Mouse (Mus musculus): ENCODE data around the gene H2-Aa. TPM values are rescaled to one million over a fixed set of nuclear protein-coding genes. Genes with fewer than 3 reads are reported as not detected.

Gene H2-Aa
- total RNA-seq, 2 experiments from 2014 or later = 109 to 193 TPM

DNA sequence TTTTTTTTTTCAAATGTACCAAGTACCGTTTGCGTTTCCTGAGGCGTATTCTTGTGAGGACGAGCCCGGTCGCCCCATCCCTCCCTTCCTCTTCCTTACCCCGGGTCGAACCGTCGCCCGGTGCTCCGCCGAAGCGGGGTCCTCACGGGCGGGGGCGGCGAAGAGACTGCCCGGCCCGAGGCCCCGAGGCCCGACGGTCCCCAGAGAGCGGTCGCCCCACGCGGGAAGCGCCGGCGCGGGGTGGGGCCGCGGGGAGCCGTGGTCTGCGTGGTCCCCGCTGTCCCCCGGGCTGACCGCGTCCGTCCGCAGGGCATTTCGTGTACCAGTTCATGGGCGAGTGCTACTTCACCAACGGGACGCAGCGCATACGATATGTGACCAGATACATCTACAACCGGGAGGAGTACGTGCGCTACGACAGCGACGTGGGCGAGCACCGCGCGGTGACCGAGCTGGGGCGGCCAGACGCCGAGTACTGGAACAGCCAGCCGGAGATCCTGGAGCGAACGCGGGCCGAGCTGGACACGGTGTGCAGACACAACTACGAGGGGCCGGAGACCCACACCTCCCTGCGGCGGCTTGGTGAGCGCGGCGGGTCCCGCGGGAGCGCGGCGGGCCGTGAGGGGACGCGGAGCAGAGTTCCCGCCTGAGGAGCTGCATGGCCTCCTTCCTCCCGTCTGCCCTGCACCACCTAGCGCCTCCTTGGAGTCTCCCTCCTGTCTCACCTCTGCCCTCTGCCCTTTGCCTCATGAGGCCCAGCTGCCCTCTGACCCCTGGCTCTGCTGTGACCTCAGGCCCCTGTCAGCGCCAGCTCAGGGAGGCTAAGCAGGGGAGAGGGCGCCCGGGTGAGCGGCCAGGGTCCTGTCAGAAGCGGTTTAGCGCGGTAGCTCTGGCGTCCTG lies 22.9 kb downstream of the H2-Aa start:
- peak; percentile 29; the same call in 1 of the 2 replicates for ATAC-seq (ENCODE audit: poor library complexity, severe bottlenecking)

DNA sequence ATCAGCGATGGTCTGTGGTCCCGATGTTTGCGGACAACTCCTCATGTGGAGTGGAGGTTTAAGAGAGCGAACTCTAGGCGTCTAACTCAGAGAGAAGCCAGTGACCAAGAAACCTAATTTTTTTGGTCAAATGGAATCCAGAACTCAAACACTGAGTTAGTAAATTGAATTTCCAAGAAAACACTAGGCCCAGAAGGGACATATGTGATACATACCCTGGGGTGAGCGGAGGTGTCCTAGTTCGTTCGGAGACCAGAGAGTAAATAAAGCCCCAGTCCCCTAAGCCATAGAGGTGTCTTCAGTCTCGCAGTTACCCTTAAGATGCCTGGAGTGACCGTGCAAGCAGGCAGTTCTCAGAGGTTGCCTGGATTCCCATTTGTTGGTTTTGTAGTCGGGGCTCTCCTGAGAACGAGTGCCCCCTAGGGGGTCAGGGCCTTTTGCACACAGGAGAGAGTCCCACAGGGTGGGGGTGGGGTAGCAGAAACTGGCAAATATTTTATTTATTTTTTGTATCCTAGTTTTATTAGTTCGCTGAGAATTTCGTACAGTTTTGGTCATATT lies 23.7 kb downstream of the H2-Aa start:
- ATAC-seq (ENCODE audit: poor library complexity, severe bottlenecking) = no peak

DNA sequence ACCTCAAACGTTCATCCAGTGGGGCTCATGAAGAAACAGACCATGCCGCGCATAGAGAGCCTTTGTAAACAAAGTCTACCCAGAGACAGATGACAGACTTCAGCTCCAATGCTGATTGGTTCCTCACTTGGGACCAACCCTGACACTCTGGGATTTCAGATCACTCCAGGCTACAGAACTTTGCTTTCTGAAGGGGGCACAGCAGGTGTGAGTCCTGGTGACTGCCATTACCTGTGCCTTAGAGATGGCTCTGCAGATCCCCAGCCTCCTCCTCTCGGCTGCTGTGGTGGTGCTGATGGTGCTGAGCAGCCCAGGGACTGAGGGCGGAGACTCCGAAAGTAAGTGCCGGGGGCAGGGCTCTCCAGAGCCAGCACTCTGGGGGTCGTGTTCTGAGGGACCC lies 24.6 kb downstream of the H2-Aa start:
- ATAC-seq (ENCODE audit: poor library complexity, severe bottlenecking) = peak; percentile 90

DNA sequence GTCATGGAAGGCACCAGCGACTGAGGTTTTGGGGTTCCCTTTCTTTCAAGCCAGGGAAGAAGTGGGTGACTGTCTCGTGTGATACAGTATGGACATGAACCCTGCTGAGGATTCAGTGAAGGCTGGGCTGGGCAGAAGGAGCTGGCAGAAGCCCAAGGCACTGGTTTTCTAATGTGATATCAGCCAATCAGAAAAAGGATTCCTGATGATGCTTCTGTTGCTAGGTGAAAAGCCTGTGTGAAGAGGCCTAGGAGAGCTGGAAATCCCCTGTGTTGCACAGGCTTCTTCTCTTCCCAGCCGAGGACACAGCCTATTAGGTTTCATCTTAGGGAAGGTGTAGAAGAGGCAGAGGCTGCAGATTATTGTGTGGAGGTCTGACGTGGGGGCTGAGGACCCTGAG lies 26.1 kb downstream of the H2-Aa start:
- peak; percentile 16; the same call in 1 of the 2 replicates for ATAC-seq (ENCODE audit: poor library complexity, severe bottlenecking)

DNA sequence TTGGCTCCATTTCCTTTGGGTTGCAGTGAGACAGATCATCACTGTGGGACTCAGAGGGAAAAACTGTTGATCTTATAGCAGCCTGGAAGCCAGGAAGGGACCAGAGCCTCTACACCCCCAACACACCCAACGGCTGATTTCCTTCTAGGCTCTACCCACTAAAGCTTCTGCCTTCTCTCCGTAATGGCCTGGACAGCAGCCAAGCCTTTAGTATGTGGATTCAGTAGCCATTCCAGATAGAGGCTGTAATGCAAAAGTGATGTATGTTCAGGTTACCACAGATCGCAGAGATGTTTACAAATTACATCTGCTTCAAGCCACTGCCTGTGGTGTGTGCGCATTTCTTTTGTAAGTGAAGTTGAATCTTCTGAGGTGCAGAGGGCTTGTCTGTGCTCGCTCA lies 27.1 kb downstream of the H2-Aa start:
- no peak for ATAC-seq (ENCODE audit: poor library complexity, severe bottlenecking)

DNA sequence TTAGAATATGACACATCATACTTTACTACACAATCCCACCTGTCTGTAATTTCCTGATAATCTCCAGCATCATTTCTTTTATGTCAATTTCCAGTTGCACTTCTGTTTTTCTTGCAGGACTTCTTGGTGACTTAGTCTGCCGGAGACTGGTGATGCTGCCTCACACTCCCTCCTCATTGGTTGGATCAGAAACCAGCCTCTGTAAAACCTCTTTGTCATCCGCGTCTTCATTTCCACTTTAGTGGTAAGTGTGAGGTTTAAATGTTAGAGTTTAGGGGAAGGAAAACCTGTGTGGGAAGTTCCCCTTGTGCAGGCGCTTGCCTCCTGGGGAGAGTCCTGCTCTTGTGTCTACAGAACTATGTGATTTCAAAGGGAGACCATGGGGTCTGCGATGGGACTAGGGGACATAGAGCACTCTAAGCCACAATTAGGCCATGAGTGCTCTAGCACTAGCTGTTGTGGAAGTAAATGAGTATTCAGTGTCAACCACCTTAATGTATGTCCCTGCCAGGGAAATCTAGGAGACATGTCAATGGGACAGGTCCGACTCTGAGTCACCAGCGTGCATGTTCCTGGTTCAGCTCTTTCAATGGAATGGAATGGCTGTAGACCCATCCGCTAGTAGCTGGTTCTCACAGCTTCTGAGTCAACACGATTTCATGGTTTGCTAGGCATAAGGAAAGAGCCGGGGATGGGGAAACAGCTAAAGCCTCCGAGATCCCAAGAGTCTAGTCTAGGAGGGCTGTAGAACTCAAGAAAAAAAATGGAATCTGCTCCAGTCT lies 29.8 kb downstream of the H2-Aa start, which contains the start of gene H2-Ab1:
Gene H2-Ab1, plus strand, starts transcription at position 96 of the 782 bp plus-strand sequence.
- peak; percentile 97 for ATAC-seq (ENCODE audit: poor library complexity, severe bottlenecking)

DNA sequence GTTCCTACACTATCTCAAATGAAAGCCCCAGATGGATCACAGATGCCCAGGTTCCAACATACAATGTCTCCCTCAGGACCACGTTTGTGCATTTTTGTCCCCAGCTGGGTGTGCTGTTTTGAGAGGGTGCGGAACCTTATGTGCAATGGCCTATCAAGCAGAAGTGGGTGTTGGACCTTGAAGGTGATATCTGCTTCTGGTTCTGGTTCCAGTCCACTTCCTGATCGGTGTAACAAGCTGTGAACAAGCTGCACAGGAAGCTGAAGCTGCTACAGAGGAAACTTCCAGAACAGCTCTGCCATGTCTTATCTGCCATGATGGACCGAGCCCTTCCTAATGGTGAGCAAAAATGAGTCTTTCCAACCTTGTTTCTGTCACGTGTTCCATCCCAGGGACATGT lies 31.1 kb downstream of the H2-Aa start:
- ATAC-seq (ENCODE audit: poor library complexity, severe bottlenecking) = no peak

DNA sequence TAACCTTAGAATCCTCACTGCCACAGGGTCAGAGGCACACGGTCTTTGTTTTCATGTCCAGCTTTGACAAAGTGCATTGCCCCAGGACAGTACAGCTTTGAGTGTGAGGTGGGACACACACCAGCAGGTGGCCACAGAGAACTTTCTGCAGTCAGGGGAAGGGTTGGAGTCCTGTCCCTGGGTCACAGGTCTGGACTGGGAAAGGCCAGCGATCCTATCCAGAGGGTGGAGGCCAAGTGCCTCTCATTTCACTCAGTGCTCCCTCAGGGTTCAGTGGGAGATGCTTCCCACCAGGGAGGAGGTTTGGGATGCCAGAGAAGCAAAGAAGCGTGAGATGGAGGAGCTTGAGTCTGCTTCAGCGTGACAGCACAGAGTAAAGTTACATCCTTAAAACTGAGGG lies 36.0 kb downstream of the H2-Aa start:
- ATAC-seq (ENCODE audit: poor library complexity, severe bottlenecking) = no peak

DNA sequence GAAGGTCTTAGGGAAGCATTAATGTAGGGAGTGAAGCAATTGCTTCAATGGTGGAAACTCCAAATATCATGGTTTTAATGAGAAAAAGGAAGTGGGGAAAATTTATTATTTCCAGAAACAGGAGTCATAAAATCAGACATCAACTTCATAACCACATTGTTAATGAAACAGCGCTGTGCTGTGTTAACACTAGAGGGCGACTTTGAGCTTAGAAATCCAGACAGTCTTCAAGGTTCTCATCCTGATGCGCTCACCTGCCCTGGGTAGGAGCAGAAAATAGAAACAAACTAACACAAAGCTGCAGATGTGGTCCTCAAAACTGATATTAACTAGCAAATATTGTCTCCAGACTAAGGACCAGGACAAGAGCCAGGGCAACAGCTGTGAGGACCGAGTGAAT lies 37.7 kb downstream of the H2-Aa start:
- ATAC-seq (ENCODE audit: poor library complexity, severe bottlenecking) = peak; percentile 70

DNA sequence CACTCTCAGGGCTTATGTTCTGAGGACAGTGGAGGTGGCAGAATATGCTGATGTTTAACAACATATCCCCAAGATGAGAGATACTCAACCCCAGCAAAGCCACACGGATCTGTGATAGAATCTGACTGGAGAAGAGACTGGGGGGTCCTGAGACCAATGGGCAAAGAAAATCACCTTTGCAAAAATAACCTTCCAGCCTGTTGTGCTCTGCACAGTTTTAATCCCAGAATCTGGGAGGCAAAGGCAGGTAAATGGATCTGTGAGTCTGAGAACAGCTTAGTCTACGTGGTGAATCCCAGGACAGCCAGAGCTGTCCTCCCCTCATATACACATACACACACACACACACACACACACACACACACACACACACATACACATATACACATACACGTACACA lies 38.3 kb downstream of the H2-Aa start:
- ATAC-seq (ENCODE audit: poor library complexity, severe bottlenecking) = no peak

DNA sequence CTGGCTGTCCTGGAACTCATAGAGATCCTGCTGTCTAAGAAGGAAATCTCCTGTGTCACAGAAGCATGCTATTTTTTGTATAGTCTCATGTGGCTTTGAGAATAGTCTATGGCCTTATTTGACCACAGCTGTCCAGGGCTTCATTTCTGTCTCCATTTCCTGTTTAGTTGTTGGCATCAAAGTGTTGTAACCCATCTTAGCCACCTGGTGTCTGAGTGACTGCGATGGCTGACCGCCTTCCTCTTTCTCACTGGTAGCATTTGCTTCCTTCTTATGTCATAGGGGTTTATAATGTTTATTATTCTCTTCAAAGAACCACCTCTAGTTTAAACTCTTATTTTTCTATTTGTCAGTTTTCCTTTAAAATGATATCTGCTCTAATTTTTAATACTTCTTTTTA lies 38.9 kb downstream of the H2-Aa start:
- peak; percentile 95 for ATAC-seq (ENCODE audit: poor library complexity, severe bottlenecking)

DNA sequence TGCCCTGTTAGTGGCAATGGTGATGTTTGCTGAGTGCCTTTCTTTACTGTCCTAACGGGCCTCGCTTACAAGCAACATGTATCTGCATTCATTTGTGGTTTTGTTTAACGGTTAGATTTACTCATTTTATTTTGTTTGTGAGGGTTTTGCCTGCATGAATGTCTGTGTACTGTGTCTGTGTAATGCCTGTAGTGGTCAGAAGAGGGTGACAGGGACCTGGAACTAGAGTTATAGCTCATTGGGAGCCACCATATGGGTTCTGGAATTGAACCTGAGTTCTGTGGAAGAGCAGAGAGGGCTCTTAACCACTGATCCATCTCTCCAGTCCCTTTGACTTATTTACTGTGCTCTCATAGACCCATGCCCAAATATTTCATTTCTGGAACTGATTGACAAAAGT lies 40.6 kb downstream of the H2-Aa start:
- no peak for ATAC-seq (ENCODE audit: poor library complexity, severe bottlenecking)

DNA sequence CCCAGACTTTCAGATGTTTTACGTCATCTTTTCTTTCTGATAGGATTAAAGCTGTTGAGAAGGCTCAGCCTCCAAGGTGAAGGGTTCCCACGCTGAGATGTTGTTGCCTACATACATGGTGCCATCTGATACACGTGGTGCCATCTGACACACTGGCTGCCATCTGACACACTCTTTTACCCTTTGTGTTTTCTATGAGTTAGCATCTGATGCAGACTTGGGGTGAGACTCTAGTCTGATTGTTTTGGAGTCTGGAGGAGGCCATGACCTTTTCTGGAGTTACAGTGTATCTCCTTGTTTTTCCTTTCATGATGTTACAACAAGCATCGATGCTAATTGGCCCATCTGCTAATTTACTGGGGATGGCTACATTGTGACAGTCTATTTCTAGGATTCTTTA lies 43.0 kb downstream of the H2-Aa start:
- no peak for ATAC-seq (ENCODE audit: poor library complexity, severe bottlenecking)

DNA sequence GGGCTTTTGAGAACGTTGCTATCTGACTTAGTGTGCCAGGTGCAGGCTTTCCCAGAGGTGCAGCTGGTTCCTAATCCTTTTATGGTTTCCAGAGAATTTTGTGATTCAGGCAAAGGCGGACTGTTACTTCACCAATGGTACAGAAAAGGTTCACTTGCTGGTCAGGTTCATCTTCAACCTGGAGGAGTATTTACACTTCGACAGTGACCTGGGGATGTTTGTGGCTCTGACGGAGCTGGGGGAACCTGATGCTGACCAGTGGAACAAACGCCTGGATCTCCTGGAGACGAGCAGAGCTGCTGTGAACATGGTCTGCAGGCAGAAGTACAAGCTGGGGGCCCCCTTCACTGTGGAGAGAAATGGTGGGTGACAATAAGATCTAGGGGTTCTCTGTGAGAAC lies 46.7 kb downstream of the H2-Aa start:
- ATAC-seq (ENCODE audit: poor library complexity, severe bottlenecking) = no peak

DNA sequence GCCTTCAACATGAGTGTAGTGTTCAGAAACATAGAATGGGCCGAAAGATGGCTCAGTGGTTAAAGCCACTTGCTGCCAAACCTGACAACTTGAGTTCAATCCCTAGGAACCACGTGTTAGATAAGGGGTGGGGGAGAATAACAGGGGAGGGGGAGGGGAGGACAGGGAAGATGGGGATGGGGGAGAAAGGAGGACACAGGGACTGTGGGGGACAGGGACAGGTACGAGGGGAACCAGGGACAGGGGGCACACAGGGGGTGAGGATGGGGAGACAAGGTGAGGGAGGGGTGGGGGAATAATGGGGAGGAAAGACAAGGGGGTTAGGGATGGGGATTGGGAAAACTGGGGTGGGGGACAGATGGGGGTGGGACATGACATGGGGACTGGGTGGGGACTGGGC lies 47.3 kb downstream of the H2-Aa start:
- ATAC-seq (ENCODE audit: poor library complexity, severe bottlenecking) = no peak

DNA sequence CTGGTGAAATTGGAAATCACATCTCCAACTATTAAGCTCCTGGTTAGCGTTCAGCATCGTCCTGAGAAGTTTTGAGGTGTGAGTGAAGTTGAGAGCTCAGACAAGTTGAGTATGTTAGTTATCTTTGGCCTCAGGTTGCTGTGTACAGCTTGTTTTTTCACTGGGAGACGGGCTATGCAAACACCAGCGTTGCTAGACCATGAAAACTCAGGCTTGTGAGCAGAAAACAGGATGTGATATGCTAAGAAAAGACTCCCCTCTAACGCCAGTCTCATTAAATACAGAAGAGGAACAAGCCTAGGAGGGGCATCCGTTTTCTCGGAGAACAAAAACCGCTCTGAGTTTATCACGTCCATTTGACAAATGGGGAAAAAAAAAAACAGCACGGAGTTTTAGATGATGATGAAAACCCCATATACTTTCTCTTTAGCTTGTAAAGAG lies 48.0 kb downstream of the H2-Aa start:
- ATAC-seq (ENCODE audit: poor library complexity, severe bottlenecking) = peak; percentile 52

DNA sequence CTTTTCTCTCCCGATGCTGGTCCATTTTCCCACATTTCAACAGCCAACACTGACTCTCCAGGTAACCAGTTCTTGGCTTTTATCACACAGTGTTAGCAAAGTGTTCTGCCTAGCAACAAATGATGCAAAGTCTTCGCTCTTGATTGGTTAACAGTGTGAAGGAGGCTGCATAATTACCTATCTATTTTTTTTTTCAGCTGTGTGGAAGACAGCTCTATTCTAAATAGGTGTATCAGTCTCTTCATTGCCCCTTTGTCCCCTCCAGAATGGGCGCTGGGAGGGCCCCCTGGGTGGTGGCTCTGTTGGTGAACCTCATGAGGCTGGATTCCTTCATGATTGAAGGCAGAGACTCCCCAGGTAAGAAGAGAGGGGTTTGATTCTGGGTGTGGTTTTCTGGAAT lies 48.9 kb downstream of the H2-Aa start, which contains the start of gene H2-Ob:
Gene H2-Ob, plus strand, starts transcription at position 198 of the 400 bp plus-strand sequence.
- 0 out of 2 replicates have a peak, but pooled peaks have one; percentile 42 for ATAC-seq (ENCODE audit: poor library complexity, severe bottlenecking)

DNA sequence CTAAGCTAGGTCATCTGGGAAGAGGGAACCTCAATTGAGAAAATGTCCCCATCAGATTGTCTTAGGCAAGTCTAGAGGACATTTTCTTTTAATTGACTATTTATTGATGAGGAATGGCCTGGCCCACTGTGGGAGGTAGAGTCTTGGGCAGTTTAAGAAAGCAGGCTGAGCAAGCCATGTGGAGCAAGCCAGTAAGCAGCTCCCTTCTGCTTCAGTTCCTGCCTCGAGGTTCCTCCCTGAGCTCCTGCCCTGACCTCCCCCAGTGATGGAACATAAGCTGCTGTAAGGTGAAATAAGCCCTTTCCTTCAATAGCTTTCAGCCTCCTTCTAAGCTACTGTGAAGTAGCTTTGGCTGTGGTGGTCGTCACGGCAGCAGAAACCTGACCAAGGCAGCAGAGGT lies 49.9 kb downstream of the H2-Aa start:
- ATAC-seq (ENCODE audit: poor library complexity, severe bottlenecking) = no peak

DNA sequence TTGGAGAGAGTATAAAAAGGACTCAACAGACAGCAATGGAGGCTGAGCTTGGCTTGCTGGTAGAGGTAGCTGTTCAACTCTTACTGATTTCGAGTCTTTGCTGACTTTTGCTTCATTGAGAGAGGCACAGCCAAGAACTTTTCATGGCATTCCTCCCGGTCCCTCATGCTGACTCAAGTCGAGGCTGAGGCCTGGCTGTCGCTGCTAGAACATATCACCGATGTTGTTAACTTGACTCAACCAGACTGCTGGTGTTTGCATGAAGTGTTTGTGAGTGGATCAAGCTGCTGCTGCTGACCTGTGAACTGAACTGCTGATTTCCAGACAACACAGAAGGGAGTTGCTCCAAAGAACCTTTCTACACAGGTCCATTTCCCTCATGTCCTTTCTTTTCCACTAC lies 50.9 kb downstream of the H2-Aa start:
- no peak for ATAC-seq (ENCODE audit: poor library complexity, severe bottlenecking)

DNA sequence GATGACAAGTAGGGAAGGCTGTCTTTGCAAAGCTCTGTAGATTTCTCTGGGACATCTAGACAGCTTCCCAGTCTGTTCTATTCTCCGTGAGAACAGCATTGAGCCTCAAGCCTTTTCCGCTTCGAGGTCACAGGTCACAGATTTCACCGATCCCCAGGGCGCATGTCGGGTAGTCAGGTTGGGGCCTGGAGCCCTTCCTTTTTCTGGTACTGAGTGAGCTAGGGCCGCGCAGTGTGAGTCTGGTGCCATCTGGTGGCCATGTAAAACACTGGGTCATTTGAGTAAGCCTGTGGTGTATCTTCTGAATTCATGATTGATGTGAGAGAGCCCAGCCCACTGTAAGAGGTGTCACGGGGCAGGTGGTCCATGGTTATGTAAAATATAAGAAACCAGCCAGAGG lies 52.7 kb downstream of the H2-Aa start:
- peak; percentile 99 for ATAC-seq (ENCODE audit: poor library complexity, severe bottlenecking)

All from megakaryocyte, adult 5-6 weeks (primary cell).